Mouse (Mus musculus): Measurements from ENCODE around the gene Zfp113.
A peak's percentile ranks its signal among the peaks of the same experiment; 100 is the strongest.

Gene Zfp113

GRCm38 (mm10) chr5:138155443-138155976 lies at the start of gene Zfp113:
Zfp113 (minus strand) TSS chr5:138155744.
- peak; percentile 95 for DNase-seq (ENCODE audit: inconsistent ontology term)

GRCm38 (mm10) chr5:138202086-138202485 lies 46.5 kb upstream of the Zfp113 start:
- no peak for DNase-seq (ENCODE audit: inconsistent ontology term)

GRCm38 (mm10) chr5:138199576-138199975 lies 44.0 kb upstream of the Zfp113 start:
- DNase-seq (ENCODE audit: inconsistent ontology term): no peak

GRCm38 (mm10) chr5:138195463-138195862 lies 39.9 kb upstream of the Zfp113 start:
- no peak for DNase-seq (ENCODE audit: inconsistent ontology term)

GRCm38 (mm10) chr5:138194755-138195345 lies 39.3 kb upstream of the Zfp113 start:
- DNase-seq (ENCODE audit: inconsistent ontology term): no peak

- DNase-seq (ENCODE audit: inconsistent ontology term): peak; percentile 88
Observed at GRCm38 (mm10) chr5:138193771-138194727, 38.5 kb upstream of the Zfp113 start, which contains the start of gene Mblac1. Mblac1 (plus strand) TSS chr5:138194314.

GRCm38 (mm10) chr5:138187661-138188306 lies 32.2 kb upstream of the Zfp113 start:
- peak; percentile 85 for DNase-seq (ENCODE audit: inconsistent ontology term)

- peak; percentile 91 for DNase-seq (ENCODE audit: inconsistent ontology term)
Observed at GRCm38 (mm10) chr5:138186950-138187638, 31.6 kb upstream of the Zfp113 start, which contains the start of the genes Taf6 and Cnpy4. Taf6 (minus strand) TSS chr5:138187451. Cnpy4 (plus strand) TSS chr5:138187485.

GRCm38 (mm10) chr5:138173217-138173616 lies 17.7 kb upstream of the Zfp113 start:
- DNase-seq (ENCODE audit: inconsistent ontology term): no peak

GRCm38 (mm10) chr5:138171695-138172491 lies 16.3 kb upstream of the Zfp113 start, which contains the start of the genes Ap4m1 and Mcm7:
Ap4m1 (plus strand) TSS chr5:138172002.
Mcm7 (minus strand) TSS chr5:138172422.
- DNase-seq (ENCODE audit: inconsistent ontology term): peak; percentile 98

GRCm38 (mm10) chr5:138170936-138171561 lies 15.5 kb upstream of the Zfp113 start:
- peak; percentile 98 for DNase-seq (ENCODE audit: inconsistent ontology term)

- DNase-seq (ENCODE audit: inconsistent ontology term): no peak
Observed at GRCm38 (mm10) chr5:138165594-138165993, 10.1 kb upstream of the Zfp113 start.

GRCm38 (mm10) chr5:138163610-138164009 lies 8.1 kb upstream of the Zfp113 start:
- no peak for DNase-seq (ENCODE audit: inconsistent ontology term)

- DNase-seq (ENCODE audit: inconsistent ontology term): no peak
Observed at GRCm38 (mm10) chr5:138163046-138163445, 7.5 kb upstream of the Zfp113 start.

- peak; percentile 91 for DNase-seq (ENCODE audit: inconsistent ontology term)
Observed at GRCm38 (mm10) chr5:138160842-138161665, 5.5 kb upstream of the Zfp113 start, which contains the start of gene Cops6. Cops6 (plus strand) TSS chr5:138161071.

- no peak for DNase-seq (ENCODE audit: inconsistent ontology term)
Observed at GRCm38 (mm10) chr5:138160224-138160762, 4.7 kb upstream of the Zfp113 start.

GRCm38 (mm10) chr5:138154390-138154789 lies 1.2 kb downstream of the Zfp113 start:
- no peak for DNase-seq (ENCODE audit: inconsistent ontology term)

GRCm38 (mm10) chr5:138138585-138138984 lies 17.0 kb downstream of the Zfp113 start:
- no peak for DNase-seq (ENCODE audit: inconsistent ontology term)
